Mouse (Mus musculus) adrenal gland, postnatal 25 days (tissue): ENCODE measurements around the gene Lingo1. TPM values are rescaled to one million over a fixed set of nuclear protein-coding genes. Genes with fewer than 3 reads are reported as not detected.

ENCODE experiments used
- DNase-seq: peaks from one replicate; pipeline ENCODE4 v3.0.0; 2021; ENCODE audit warnings: mixed read lengths
- total RNA-seq: library from RNA; stranded (reverse); gene quantifications from 2 replicates; pipeline ENCODE4 v1.2.3, GENCODE M21; 2021

Lingo1 gene
- total RNA-seq, 1 experiment from 2014 or later, result 1.1 TPM

GRCm38 (mm10) chr9:56633449-56634225, 162.6 kb downstream of the Lingo1 start:
- no peak for DNase-seq

- no peak for DNase-seq
These were observed 165.3 kb downstream of the Lingo1 start for GRCm38 (mm10) chr9:56630945-56631344.

GRCm38 (mm10) chr9:56629674-56630397, 166.4 kb downstream of the Lingo1 start:
- no peak for DNase-seq

- no peak for DNase-seq
These were observed 169.0 kb downstream of the Lingo1 start for GRCm38 (mm10) chr9:56627295-56627694.

DNA sequence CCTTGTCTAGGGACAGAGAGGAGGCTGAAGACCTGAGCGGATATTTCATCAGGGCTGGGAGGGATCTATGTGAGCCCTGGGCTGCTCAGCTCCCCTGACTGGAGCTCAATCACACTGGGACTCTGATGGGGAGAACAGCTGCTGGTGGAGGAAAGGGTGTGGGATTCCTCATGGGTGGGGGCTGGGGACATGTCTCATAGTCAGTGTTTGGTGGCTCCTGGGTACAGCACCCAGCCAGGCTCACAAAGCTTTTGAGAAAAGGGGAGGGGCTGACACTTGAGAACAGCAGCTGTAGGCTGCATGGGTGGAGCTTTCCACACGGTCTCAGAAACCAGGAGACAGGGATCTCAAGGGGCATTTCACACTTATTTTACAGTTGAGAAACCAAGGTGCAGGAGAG, 171.3 kb downstream of the Lingo1 start:
- DNase-seq, result no peak

DNA sequence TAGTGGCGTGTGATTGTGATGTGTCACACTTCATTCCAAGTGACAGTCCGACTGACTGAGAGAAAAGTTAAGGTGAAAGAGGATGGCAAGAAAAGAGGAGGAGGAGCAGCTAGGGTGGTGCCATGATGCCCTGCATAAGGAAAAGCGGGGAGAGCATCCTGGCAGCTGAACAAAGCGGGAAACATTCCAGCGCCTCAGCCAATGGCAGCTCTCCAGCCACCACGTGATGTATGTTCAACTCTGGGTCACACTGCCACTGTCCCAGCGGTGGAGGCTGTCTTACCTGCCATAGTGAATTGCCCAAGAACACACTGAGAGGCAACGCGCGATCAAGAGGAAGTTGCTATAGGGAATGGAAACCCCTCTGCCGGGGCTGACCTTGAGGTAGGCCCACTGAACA, 172.9 kb downstream of the Lingo1 start:
- no peak for DNase-seq

DNA sequence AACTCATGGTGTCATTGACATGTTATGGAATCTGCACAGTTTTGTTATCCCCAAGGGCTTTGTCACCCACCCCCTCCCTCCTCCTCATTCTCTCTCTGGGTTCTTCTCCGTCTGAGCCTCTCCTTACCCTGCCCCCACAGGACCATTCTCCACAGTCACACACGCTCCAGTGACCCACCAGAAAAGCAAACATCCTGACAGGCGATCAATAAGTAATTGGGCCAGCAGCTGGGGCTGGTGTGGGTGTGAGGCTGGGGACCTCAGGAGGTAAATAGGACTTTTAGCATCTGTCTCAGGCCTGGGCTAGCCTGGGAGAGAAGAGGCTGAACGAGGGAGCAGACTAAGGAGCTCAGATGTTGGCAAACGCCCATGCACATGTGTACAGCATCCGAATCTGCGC, 173.5 kb downstream of the Lingo1 start:
- no peak for DNase-seq

DNA sequence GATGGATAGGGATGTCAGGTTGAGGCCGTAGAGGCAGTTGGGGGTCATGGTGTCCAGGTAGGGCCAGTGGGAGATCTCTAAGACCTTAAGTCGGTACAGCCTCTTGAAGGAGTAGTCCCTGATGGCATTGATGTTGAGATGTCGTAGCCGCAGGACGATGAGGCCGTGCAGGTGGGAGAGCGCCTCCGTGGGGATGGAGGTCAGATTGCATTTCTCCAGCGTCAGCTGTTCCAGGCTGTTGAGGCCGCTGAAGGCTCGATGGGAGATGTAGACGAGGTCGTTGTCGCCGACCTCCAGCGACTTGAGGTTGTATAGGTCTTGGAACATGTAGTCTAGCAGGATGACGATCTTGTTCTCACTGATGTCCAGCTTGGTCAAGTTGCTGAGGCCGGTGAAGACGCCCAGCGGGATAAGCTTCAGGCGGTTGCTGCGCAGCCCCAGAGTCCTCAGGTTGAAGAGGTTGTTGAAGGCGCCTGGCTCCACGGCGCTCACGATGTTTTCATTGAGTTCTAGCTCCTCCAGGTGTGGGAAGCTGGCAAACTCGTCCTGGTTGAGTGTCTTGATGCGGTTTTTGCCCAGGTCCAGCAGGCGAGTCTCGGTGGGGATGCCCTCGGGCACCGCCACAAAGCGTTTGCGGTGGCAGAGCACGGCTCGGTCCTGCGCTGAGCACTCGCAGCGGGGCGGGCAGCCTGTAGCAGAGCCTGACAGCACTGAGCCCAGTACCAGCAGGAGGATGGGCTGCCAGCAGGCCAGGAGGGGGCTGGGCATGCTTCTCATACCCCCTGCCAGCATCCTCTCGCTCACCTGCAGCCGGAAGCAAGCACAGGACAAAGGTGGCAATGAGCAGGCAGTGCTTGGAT, 175.5 kb downstream of the Lingo1 start:
- no peak for DNase-seq

DNA sequence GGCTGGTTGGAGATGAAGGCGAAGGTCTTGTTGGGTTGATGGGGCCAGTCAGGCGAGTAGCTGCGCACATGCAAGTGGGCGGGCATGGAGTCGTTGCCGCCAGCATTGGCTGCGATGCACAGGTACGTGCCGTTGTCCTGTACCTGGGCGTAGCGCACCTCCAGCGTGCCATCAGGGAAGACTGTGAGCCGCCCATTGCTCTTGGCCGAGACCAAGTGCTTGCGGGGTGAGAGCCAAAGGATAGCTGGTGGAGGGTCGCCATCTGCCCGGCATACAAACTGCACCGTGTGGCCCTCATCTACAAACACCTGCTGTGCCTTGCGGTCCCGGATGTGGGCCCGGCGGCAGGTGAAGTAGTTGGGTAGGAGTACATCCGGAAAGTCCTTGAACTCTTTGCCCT, 176.6 kb downstream of the Lingo1 start:
- no peak for DNase-seq

DNA sequence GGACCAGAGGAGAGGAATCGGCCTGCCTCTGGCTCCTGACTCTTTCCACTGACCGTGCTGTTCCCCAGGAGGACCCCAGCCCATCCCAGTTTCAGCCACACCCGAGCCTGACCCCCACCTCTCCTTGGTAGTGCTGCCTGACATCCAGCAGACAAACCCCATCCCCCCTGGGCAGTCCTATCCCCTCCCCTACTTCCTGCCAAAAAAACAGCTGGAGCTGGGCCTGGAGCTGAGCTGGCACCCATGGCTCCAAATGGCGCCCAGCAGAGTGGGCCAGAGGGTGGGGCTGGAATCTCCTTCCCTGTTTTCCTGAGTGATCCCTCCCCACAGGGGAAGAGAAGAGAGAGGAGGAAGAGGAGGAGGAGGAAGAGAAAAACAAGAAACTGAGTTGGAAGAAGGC, 177.6 kb downstream of the Lingo1 start:
- no peak for DNase-seq

- DNase-seq, result no peak
These were observed 180.2 kb downstream of the Lingo1 start for GRCm38 (mm10) chr9:56616061-56616460.

DNA sequence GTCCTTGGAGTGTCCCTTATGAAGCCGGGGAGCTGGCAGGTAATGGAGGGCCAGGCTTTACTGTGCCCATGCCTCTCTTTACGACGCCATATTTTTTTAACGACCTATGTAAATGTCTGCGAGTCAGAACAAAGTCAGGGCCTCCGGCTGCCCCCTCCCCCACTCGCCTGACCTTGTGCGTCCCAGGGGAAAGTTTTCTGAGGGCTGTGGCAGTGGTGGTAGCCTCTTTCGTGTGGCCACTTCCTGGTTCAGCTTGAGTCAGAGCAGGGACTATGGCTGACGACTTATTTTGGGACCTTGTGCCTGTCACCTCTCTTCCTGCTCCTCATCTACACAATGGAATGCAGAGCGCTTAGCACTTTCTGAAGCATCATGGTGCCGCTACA, 183.5 kb downstream of the Lingo1 start:
- no peak for DNase-seq

DNA sequence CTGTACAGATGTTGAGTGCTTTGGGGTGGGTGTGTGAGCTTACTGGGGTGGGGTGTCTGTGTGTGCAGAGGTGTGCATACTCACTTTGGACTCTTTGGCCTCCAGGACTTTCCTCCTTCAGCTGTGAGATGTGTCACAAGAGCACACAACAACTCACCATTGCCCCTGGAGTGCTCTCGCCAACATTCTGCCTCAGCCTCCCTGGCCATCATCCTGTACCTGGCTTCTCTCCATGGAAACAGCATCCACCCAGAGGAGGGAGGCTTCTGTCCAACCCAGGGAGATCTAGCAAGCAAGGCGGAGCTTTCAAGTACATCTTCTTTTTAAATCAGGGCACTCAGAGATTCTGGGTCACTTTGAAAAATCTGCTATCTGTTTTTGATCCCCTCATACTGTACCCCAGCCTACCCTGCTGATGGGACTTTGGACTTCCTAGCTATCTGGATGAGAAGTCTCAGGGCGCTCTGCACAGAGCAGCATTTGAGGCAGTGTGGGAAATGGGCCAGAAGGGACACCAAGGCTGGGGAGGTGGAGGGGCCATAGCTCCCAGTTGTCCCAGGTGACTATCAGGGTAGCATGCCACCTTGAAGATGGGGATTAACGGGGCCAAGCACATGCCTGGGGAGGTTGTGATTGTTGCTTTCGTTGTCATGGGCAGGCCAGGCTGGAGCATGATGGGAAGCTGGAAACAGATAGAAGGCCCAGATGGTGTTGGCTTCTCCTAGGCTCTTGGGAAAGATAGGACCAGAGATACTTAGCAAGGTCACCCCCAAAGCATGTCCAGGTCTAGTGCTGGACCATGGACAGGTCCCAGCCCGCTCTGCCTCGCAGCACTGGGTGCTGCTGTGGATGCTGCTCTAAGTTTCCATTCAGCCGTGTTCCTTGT, 184.1 kb downstream of the Lingo1 start:
- no peak for DNase-seq

- DNase-seq, result no peak
These were observed 185.3 kb downstream of the Lingo1 start for GRCm38 (mm10) chr9:56610955-56611354.

DNA sequence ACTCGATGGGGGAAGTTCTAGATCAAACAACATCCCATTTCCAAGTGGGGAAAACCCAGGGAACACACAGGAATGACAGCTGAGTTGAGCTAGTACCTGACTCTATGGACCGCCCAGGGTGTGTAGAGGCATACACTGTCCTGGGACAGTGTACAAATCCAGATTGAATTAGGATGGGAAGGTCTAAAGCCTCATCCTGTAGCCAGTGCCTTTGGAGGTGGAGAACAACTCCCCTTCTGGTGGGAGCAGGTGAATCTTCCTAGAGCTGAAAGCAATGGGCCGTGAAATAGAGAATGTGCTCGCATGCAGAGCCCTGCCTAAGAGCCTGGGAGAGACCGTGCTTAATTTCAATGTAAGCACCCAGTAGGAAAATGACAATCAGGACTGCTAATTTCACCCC, 185.8 kb downstream of the Lingo1 start:
- no peak for DNase-seq

DNA sequence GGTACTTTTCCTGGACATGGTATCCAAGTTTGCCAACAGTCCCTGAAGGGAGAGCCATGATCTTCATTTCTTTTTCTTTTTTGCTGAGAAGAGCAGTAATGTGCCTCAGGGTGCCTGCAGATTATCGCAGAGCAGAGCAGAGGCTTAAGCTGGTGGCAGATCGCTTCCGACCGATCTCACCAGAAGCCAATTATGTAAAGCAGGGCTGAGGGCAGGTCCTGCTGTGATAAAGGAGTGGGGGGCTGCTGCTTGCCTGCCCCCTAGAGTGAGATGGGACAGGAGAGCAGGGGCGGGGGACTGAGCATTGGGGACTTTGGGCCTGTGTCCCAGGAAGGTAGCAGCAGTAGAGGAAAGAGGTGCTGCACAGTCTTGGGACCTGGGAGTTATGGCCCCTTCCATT, 186.8 kb downstream of the Lingo1 start:
- no peak for DNase-seq

- DNase-seq, result no peak
These were observed 187.4 kb downstream of the Lingo1 start for GRCm38 (mm10) chr9:56608691-56609351.

- DNase-seq, result no peak
These were observed 190.1 kb downstream of the Lingo1 start for GRCm38 (mm10) chr9:56606082-56606740.

DNA sequence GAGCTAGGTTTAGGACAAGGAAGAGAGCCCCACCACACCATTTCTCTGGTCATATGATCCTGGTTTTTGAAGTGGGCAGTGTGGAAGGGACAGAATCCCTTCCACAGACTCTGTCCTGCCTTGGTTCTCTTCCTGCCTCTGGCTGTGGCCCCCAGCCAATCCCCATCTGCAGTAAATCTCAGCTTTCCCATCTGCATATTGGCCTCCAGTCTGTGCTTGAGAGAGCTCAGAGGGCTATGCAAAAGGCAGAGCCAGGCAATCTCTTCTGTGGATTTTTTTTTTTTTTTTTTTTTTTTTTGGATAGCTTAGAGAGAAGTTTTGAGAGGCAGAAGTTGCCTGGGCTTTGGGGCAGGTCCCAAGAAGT, 190.8 kb downstream of the Lingo1 start:
- no peak for DNase-seq

- DNase-seq, result peak; percentile 16
These were observed 191.3 kb downstream of the Lingo1 start for GRCm38 (mm10) chr9:56604797-56605442.
